Mouse (Mus musculus) MN1 (cell line): ENCODE results near the gene Krt28.

Experiments
- DNase-seq: peaks from one replicate; pipeline ENCODE4 v3.0.0-alpha.2; 2016; ENCODE audit warnings: low spot score

Gene Krt28

DNA sequence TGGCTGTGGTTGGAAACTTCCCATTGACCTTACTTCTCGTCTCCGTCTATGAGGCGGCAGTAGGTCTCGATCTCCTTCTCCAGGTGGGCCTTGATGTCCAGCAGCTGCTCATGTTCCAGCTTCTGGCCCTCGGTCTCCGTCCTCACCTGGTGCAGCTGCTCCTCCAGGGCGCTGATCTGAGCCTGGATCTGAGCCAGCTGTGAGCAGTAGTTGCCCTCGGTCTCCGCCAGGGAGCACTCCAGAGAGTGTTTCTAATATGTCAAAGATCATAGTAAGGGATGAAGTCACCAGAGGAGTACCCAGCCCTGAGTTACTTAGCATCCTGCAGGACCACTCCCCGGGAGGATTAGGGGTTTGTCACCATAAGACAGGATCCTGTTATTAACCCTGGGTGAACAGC, 7.9 kb downstream of the Krt28 start:
- no peak for DNase-seq

DNA sequence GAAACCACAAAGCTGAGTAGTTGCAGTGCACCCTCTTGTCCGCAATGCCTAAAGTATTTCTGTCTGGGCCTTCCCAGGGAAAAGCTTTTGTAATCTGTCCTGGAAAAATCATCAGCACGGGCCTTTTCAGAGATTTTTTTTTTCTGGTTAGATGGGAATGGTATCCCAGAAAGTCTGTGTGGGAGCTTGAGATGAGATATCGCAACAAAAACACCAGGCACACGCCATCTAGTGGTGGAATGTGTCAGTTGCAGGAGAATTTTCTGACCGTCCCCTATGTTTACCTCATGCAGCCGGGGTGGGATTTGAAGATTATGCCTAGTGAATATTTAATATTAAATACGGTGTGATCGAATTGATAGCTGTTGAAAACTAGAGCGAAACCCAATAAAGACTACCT, 10.3 kb downstream of the Krt28 start:
- no peak for DNase-seq

DNA sequence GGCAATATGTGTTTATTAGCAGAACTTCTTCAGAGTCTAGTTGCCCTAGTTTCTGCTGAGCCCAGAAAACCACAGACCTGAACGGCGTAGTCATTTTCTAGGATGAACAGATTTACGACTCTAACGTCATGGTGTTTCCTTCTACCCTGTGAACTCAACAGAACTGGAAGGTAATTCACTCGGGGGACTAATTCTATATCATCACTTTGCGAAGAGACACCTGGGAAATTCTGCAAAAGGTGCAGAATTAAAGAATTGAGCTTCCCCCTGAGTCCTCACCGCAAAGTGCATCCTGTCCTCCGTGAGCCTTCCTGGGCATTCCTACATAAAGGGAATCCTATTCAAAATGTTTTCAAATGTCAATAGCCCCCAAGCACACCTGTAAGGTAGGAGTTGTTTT, 13.3 kb downstream of the Krt28 start:
- no peak for DNase-seq

DNA sequence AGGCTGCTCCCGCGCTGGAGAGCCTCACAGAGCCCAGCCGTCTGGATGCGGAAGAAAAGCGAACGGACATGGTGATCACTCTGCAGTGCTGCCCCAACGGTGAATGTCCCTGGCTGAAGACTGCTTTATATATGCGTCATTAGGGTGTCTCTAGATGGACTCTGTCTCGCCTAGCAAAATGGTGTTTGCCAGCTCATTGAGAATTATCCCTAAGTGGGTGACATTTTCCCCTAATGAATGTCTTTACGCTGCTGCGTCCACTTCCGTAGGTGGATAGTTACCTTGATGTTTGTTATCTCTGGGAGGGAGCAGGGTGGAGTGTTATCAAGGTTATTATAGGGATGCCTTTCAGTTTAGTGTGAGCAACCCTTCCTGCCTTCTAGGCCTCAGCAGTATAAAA, 23.7 kb downstream of the Krt28 start, which contains the start of gene Krt27:
Gene Krt27 (minus strand): TSS at position 101 of the 400 bp plus-strand sequence.
- DNase-seq, result no peak

DNA sequence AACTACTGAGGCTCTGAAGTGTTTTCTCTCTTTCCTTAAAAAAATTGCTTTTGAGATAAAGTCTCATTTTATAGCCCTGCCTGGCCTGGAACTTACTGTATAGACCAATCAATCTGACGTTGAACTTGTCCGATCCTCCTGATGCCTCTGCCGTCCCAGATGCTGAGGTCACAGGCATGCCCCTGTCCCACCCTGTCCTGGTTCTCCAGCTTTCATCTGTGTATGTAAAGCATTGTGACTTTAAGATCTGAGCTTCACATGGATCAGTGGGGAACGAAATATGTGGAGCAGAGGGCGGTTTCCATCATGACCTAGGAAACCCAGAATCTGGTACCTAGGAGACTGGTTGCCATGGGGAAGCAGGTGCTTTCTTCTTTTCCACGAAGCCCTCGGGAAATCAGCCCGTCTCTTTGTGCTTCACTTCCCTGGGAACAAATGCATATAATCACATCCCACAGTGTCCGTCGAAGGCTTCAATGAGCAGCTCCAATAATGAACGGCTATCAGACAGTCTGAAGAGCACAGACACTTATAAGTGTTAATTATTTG, 35.3 kb downstream of the Krt28 start:
- no peak for DNase-seq

DNA sequence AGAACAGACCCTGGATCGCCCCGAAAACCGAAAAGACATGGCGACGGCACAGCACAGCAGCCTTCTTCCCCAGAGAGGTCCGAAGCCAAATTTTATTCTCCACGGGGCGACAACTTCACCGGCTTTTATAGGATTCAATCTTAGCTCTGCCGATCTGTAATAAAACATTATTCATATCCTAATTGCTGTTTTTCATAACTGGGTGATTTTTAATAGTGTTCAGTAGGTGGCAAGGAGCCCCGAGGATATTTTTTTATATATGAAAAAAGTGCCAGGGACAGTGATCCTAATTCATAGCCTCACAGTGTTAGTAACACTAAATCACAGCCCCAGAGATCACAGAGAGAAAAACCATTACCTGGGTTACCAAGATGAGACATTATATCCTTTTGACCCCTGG, 36.8 kb downstream of the Krt28 start, which contains the start of gene Krt26:
Gene Krt26 (minus strand): TSS at position 101 of the 400 bp plus-strand sequence.
- no peak for DNase-seq

DNA sequence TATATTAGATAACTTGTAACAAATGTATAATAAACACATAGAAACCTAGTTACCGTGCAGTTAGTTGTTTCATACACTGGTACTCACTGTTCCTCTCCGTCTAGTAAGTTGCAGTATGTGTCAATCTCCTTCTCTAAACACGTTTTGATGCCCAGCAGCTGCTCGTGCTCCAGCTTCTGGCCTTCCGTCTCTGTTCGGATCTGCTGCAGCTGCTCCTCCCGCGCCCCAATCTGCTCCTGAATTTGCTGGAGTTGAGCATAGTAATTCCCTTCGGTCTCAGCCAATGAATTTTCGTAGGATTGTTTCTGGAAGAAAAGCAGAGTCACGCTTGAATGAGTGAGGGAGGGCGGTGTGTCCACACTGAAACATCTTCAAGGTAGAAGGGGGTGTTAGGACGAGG, 41.3 kb downstream of the Krt28 start:
- DNase-seq, result no peak

DNA sequence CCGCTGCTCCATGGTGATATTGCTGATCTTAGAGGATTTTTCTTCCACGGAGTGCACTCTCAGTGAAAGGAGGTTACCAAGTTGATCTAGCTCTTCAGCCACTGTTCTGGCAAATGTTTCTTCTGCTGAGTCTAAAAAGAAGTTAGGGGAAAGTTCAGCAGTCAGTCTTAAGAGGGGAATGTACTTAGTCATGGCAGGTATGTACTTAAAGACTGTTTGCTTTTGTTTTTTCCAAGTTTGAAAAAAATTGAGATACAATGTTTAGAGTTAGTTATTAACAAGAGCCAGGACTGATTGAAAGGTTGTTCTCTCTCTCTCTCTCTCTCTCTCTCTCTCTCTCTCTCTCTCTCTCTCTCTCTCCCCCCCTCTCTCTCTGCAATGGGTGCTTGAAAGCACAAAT, 45.0 kb downstream of the Krt28 start:
- no peak for DNase-seq

DNA sequence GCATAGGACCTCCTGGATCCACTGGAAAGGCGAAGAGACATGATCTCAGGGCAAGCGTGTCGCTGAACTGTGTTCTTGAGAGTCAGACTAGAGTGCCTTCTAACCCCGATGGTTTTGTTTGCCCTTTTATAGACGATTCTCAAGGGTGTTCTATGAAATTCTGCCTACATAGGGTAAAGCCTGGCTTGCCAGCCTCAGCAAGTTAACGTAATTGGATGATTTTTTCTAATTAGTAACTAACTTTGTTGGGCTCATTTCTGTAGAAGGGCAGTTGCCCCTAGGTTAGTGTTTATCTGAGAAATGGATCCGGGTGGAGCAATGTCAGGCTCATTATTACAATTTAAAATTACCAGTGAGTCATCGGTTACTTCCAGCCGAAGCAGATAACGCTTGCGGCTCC, 51.9 kb downstream of the Krt28 start, which contains the start of gene Krt25:
Gene Krt25 (minus strand): TSS at position 101 of the 400 bp plus-strand sequence.
- DNase-seq, result no peak

DNA sequence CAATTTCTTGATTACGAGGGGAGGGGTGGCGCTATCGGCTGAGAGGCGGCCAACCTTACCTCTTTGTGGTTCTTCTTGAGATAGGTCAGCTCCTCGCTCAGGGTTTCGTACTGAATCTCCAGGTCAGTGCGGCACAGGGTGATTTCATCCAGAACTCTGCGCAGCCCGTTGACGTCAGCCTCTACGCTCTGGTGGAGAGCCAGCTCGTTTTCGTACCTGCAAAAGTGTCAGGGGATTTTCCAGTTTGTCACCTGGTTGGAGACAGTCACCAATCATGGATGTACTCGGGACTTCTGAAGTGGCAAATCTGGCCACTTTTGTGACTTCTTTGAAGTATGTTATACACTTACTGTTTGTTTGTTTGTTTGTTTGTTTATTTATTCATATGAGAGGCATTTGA, 53.6 kb downstream of the Krt28 start:
- no peak for DNase-seq

DNA sequence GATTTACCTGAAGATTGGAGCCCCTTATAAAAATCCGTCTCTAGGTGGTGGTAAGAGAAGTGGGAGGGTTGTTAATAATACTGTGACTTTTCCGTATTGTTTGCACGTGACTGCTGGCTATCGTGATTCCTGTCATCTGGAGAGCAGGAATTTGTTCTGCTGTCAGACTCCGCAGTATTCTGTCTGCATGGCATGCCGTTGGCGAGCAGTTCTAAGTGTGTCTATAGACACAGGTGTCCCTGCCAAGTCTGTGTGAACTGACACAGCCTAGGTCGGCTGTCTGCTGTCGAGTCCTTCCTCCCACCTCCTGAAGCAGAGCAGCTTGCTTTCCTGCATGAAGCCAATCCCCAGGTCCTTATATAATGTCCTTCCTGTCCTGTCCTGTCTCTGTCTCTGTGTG, 55.6 kb downstream of the Krt28 start:
- DNase-seq, result no peak

DNA sequence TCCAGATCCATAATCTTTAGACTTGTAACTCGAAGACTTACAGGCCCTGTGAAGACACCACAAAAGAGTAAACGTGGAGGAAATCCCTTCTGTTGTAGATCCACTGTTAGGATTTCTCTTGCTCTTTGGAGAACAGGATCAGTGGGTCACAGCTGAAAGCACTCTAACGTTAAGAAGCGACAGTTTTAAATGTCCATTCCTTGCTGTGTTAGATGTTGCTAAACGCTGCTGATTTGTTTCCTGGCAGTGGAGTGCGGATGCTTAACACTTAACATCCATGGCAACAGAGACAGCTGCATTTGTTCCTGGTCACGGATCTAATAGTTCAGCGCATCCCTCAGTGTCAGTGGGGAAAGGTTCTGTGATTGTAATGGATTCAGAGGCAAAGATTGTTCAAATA, 58.2 kb downstream of the Krt28 start:
- DNase-seq, result no peak
